Mouse (Mus musculus) kidney, embryonic 15.5 days (tissue): ENCODE results near the gene Glb1l2. TPM values are rescaled to one million over a fixed set of nuclear protein-coding genes. Genes with fewer than 3 reads are reported as not detected.

Source experiments
- ATAC-seq: fragments of 200-750 bp; cut with Nextera tagmentation; replicated peaks from 2 replicates; pipeline ENCODE4 v1.8.0; 2017; ENCODE audit warnings: moderate TSS enrichment; ENCODE audit not compliant: low FRiP score
- H3K27ac ChIP-seq: fragments of 300-500 bp; sonication (generic); 2 replicates; pipeline ENCODE4 v1.5.1; 2015; ENCODE audit warnings: mild to moderate bottlenecking, inconsistent platforms
- H3K27me3 ChIP-seq: fragments of 300-500 bp; sonication (generic); 2 replicates; pipeline ENCODE4 v1.6.1; 2015; ENCODE audit warnings: inconsistent platforms
- H3K36me3 ChIP-seq: fragments of 300-500 bp; sonication (generic); 2 replicates; pipeline ENCODE4 v1.6.1; 2015; ENCODE audit warnings: inconsistent platforms
- H3K4me1 ChIP-seq: fragments of 300-500 bp; sonication (generic); 2 replicates; pipeline ENCODE4 v1.6.1; 2015; ENCODE audit warnings: inconsistent platforms
- H3K4me2 ChIP-seq: fragments of 300-500 bp; sonication (generic); 2 replicates; pipeline ENCODE4 v1.6.1; 2015; ENCODE audit warnings: moderate library complexity, mild to moderate bottlenecking, inconsistent platforms
- H3K4me3 ChIP-seq: fragments of 300-500 bp; sonication (generic); replicated peaks from 2 replicates; pipeline ENCODE4 v1.5.1; 2015; ENCODE audit warnings: mild to moderate bottlenecking, inconsistent platforms
- H3K9ac ChIP-seq: fragments of 300-500 bp; sonication (generic); 2 replicates; pipeline ENCODE4 v1.6.1; 2015; ENCODE audit warnings: mild to moderate bottlenecking, inconsistent platforms
- H3K9me3 ChIP-seq: fragments of 300-500 bp; sonication (generic); replicated peaks from 2 replicates; pipeline ENCODE4 v1.6.1; 2016; ENCODE audit warnings: inconsistent platforms
- WGBS: fragments of 180-500 bp; shearing (Covaris S2); methylation state at CpG from one replicate; pipeline ENCODE4 v1.1.7; 2015; ENCODE audit warnings: mixed read lengths; 5-methylcytosine and 5-hydroxymethylcytosine counted together
- polyA plus RNA-seq: library from polyadenylated mRNA; unstranded; fragments of >200 nt; fragmentation: Nextera tagmentation; extraction: Ambion mirVana; gene quantifications from 2 replicates; pipeline ENCODE4 v1.2.1, GENCODE M21; 2015

The Glb1l2 gene
- polyA plus RNA-seq, 1 experiment from 2014 or later, result 33.2 TPM

DNA sequence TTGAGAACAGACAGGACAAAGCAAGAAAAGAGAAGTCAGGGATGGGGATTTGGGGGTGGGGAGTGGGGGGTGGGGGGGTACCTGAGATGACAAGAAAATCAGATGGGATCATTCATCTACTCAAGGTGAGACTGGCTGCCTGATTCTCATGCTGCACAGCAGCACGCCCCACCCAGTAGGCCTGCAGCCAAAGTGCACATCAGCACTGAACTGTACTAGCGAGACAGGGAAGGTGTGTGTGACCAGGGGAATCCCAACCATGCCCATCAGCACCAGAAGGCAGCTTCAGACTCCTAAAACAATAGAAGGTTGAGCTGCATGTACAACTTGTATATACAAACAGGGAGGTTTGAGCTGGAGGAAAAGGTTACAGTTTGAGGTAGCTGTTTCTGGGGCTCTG is 30.6 kb downstream of the Glb1l2 start:
- Histone ChIP-seq H3K9ac (no peak overlapping the region), H3K9me3 (no peaks in the 10 kb centered on the region), H3K36me3 (no peaks in the 10 kb centered on the region), H3K4me3 (no peak overlapping the region), H3K4me2 (no peak overlapping the region), H3K27ac (no peak overlapping the region), H3K27me3 (no peaks in the 10 kb centered on the region), H3K4me1 (no peaks in the 10 kb centered on the region)
- WGBS, result 78% methylated on average over 2 of the region's 2 CpGs
- ATAC-seq, result no peak

GRCm38 (mm10) chr9:26768181-26768580 is 38.1 kb downstream of the Glb1l2 start:
- no peaks in the 10 kb centered on the region for H3K9me3 ChIP-seq
- H3K4me3 ChIP-seq, result no peak overlapping the region
- ATAC-seq, result no peak
- 86% methylated on average over 3 of the region's 3 CpGs for WGBS
- no peak overlapping the region for H3K4me2 ChIP-seq
- no peaks in the 10 kb centered on the region for H3K4me1 ChIP-seq
- no peaks in the 10 kb centered on the region for H3K36me3 ChIP-seq
- no peaks in the 10 kb centered on the region for H3K27me3 ChIP-seq
- H3K27ac ChIP-seq, result no peak overlapping the region
- H3K9ac ChIP-seq, result no peak overlapping the region

DNA sequence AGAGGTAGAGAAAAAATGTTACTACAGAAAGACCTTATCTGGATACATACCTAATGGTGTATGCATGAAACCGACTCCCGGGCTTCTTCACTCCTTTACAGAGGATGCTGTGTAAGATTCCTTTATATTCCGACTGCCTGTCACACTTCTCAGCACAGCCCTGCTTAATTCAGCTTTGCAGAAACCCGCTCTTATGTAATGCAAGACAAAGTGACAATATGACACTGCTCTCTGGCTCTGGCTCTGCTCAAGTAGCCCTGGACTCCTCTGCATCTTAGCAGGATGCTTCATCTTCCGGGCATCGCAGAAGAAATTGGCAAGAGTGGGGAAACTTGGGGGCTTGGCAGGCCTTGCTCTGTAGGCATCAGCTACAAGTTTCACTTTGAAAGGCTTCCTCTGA is 43.8 kb downstream of the Glb1l2 start:
- no peak overlapping the region for H3K27ac ChIP-seq
- no peaks in the 10 kb centered on the region for H3K36me3 ChIP-seq
- H3K4me2 ChIP-seq, result no peak overlapping the region
- no peak overlapping the region for H3K9ac ChIP-seq
- no peaks in the 10 kb centered on the region for H3K27me3 ChIP-seq
- 84% methylated on average over 6 of the region's 6 CpGs for WGBS
- H3K4me3 ChIP-seq, result no peak overlapping the region
- no peaks in the 10 kb centered on the region for H3K4me1 ChIP-seq
- ATAC-seq, result no peak
- no peaks in the 10 kb centered on the region for H3K9me3 ChIP-seq

DNA sequence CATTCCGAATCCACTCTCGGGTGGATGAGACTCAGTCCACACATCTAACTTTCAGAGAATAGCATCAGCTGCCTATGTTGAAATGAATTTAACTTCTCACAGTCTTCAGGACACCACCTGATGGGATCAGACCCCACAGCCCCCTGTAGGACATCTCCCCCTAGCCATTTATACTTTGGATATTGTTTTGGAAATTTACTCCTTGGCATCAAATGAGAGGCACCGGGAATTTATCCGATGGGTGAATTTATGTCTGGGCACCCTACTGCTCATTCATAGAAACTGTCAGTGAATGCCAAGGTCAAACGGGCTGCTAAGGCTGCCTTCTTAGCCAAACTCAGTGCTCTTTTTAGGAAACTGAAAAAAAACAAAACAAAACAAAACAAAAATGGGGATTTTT is 45.7 kb downstream of the Glb1l2 start:
- Histone ChIP-seq H3K27ac (no peak overlapping the region), H3K27me3 (no peaks in the 10 kb centered on the region), H3K9me3 (no peaks in the 10 kb centered on the region), H3K9ac (no peak overlapping the region), H3K4me3 (no peak overlapping the region), H3K4me1 (no peaks in the 10 kb centered on the region), H3K36me3 (no peaks in the 10 kb centered on the region), H3K4me2 (no peak overlapping the region)
- 80% methylated on average over 5 of the region's 5 CpGs for WGBS
- ATAC-seq, result no peak

DNA sequence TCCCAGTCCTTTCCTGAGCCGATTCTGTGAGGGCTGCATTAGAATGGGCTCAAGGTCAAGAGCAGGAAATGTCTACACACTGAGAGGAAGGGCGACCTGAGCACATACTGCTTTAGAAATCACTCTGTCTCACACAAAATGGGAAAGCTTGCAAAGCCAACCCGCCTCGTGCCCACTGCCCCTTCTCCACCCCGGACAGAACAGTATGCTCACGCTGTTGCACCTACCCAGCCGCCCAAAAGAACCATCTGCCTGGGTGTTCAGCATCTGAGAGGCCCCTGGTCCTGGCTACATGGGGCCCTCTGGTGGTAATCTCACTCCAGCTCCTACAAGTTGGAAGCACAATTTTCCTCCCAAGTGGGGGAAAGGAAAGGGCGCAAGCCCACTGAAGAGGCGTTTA is 46.2 kb downstream of the Glb1l2 start:
- WGBS, result 31% methylated on average over 9 of the region's 9 CpGs
- no peak overlapping the region for H3K27ac ChIP-seq
- no peak overlapping the region for H3K4me2 ChIP-seq
- H3K4me3 ChIP-seq, result no peak overlapping the region
- H3K9ac ChIP-seq, result no peak overlapping the region
- 0 out of 2 replicates have a peak, but pooled peaks have one; percentile 56 for ATAC-seq
- H3K27me3 ChIP-seq, result no peaks in the 10 kb centered on the region
- no peaks in the 10 kb centered on the region for H3K9me3 ChIP-seq
- no peaks in the 10 kb centered on the region for H3K36me3 ChIP-seq
- no peaks in the 10 kb centered on the region for H3K4me1 ChIP-seq

DNA sequence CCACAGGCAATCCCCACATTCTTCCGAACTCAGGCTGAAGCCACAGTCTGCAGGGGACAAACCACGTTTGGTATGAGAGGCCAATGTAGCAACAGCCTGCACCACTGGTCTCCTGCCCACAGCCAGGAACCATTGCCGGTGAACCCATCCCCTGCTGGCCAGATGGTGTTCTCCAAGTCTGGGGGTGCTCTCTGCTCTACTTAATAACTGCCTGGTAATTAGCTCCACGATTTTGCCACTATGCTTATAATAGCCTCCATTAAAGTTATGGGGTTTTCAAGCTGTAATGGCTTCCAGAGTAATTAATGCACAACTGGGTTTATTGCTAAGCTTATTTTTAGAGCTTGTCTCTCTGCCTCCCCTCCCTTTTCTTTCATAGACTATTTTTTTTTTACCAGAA is 57.4 kb downstream of the Glb1l2 start:
- no peak overlapping the region for H3K9ac ChIP-seq
- no peak overlapping the region for H3K4me3 ChIP-seq
- H3K36me3 ChIP-seq, result no peaks in the 10 kb centered on the region
- no peak overlapping the region for H3K27ac ChIP-seq
- no peak overlapping the region for H3K4me2 ChIP-seq
- H3K9me3 ChIP-seq, result no peaks in the 10 kb centered on the region
- H3K27me3 ChIP-seq, result no peaks in the 10 kb centered on the region
- 75% methylated on average over 4 of the region's 4 CpGs for WGBS
- ATAC-seq, result no peak
- no peaks in the 10 kb centered on the region for H3K4me1 ChIP-seq

DNA sequence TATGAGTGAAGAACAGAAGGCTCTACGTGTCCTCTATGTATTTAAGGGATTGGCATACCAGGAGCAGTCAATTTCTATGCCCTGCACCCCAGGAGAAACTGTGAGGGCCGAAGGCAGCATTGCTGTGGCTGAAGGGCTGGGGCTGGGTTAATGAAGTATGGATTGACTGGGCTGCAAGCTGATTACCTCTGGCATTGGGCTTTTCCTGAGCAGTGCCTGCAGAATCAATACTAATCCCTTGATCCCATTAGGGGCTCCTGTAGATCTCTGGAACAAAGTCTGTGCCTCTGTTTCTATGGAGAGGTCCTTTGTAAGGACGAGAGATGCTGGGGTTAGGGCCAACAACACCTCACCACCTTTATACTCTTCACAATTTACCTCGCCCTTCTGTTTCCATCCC is 59.1 kb downstream of the Glb1l2 start:
- no peaks in the 10 kb centered on the region for H3K9me3 ChIP-seq
- H3K4me1 ChIP-seq, result no peaks in the 10 kb centered on the region
- H3K27me3 ChIP-seq, result no peaks in the 10 kb centered on the region; the same call in 1 of the 2 replicates
- H3K4me2 ChIP-seq, result no peak overlapping the region
- no peak overlapping the region for H3K9ac ChIP-seq
- H3K27ac ChIP-seq, result no peak overlapping the region
- 77% methylated on average over 4 of the region's 4 CpGs for WGBS
- no peak for ATAC-seq
- no peaks in the 10 kb centered on the region for H3K36me3 ChIP-seq
- no peak overlapping the region for H3K4me3 ChIP-seq

DNA sequence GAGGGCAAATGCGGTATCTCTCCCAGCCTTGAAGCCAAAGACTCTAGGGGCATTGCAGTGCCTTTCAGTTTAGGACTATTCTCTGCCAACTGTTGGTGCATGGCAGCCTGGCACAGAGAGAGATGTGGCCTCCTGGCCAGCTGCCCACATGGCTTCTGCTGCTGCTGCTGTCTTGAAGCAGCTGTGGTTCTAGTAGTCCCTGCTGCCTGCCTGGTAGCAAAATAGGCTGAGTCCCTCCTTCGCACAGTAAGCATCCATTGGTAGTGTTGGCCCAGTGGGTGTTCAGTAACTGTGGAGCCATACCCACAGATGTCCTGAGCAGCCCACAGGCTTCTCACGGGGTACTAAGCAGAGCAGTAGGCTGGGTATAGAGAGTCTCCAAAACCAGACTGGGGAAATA is 63.5 kb downstream of the Glb1l2 start:
- WGBS, result 91% methylated on average over 3 of the region's 3 CpGs
- Histone ChIP-seq H3K36me3 (no peaks in the 10 kb centered on the region), H3K9ac (no peak overlapping the region), H3K27ac (no peak overlapping the region), H3K4me3 (no peak overlapping the region), H3K4me2 (no peak overlapping the region), H3K4me1 (no peaks in the 10 kb centered on the region), H3K9me3 (no peaks in the 10 kb centered on the region), H3K27me3 (no peaks in the 10 kb centered on the region; the same call in 1 of the 2 replicates)
- ATAC-seq, result no peak

- no peak overlapping the region for H3K4me2 ChIP-seq
- no peak for ATAC-seq
- H3K36me3 ChIP-seq, result no peaks in the 10 kb centered on the region
- 83% methylated on average over 5 of the region's 5 CpGs for WGBS
- H3K4me3 ChIP-seq, result no peak overlapping the region
- H3K9me3 ChIP-seq, result no peaks in the 10 kb centered on the region
- peaks cover 8% of the 10 kb centered on the region for H3K4me1 ChIP-seq
- H3K9ac ChIP-seq, result no peak overlapping the region
- no peak overlapping the region for H3K27ac ChIP-seq
- H3K27me3 ChIP-seq, result peaks cover 42% of the 10 kb centered on the region
Observed at GRCm38 (mm10) chr9:26737116-26737515, 69.2 kb downstream of the Glb1l2 start.

DNA sequence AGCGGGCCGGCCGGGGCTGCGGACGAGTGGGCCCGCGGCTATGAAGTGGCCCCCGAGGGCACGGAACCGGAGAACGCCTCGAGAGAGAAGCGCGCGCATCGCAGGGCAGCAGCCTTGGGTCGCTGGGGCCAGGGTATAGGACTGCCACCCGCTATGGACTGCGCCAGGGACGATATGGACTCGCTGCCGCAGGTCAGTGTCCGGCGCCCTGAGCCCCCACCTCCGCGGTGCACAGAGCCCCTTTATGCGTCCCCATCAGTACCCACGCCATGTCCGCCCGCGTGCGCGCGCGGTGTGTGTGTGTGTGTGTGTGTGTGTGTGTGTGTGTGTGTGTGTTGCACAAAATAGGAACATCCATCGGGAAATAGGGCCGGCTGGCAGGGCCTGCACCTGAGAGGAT is 72.3 kb downstream of the Glb1l2 start:
- H3K36me3 ChIP-seq, result no peaks in the 10 kb centered on the region
- no peaks in the 10 kb centered on the region for H3K9me3 ChIP-seq
- H3K4me2 ChIP-seq, result peak overlapping the region; percentile 91
- H3K9ac ChIP-seq, result no peak overlapping the region
- H3K4me3 ChIP-seq, result peak overlapping the region; percentile 49
- under 1% methylated on average over 37 of the region's 37 CpGs for WGBS
- H3K27ac ChIP-seq, result no peak overlapping the region
- peaks cover 8% of the 10 kb centered on the region for H3K4me1 ChIP-seq
- ATAC-seq, result peak; percentile 69
- peaks cover 54% of the 10 kb centered on the region for H3K27me3 ChIP-seq

DNA sequence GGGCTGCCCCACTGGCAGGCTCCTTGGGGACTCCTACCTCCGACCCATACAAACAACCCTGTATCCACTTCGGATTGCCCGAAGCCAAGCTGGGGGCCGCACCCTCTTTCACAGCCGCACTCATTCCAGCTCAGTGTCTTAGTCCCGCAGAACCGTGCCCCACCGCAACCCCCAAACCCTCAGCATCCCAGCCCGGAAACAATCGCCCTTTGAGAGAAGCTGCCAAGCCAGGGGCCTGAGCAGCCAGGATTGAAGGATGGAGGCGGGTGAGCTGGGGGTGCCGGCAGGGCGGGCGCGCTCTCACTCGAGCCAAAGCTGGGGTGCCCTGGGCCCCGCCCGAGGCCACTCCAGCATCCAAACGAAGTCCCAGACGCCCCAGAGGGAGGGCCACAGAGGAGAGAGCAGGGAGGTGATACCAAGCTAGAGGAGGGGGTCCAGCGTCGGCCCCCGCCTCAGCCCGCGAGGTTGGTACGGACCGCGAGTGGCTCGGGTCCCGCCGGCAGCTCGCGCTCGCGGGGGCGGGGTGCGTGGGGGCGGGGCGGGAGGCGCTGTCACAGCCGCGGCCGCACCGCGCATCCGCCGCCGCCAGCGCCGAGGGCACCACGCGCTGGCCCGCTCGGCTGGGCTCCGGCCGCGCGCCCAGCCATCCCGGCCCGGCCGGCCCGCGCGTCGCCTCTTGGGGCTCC is 72.9 kb downstream of the Glb1l2 start, which contains the start of gene B3gat1:
B3gat1 (plus strand) TSS at position 523 of the 686 bp plus-strand sequence.
- Histone ChIP-seq H3K4me1 (peaks cover 8% of the 10 kb centered on the region), H3K9me3 (no peaks in the 10 kb centered on the region), H3K27me3 (peaks cover 54% of the 10 kb centered on the region), H3K9ac (no peak within 1 kb of the TSS), H3K36me3 (no peaks in the 10 kb centered on the region), H3K4me2 (peak within 1 kb of the TSS; percentile 91), H3K27ac (no peak within 1 kb of the TSS), H3K4me3 (peak within 1 kb of the TSS; percentile 49)
- WGBS, result 3% methylated on average over 52 of the region's 65 CpGs
- peak; percentile 82 for ATAC-seq

GRCm38 (mm10) chr9:26728556-26728955 is 77.7 kb downstream of the Glb1l2 start:
- Histone ChIP-seq H3K36me3 (no peaks in the 10 kb centered on the region), H3K27me3 (peaks cover 25% of the 10 kb centered on the region), H3K4me2 (no peak overlapping the region), H3K9ac (no peak overlapping the region), H3K4me3 (no peak overlapping the region), H3K4me1 (peaks cover 3% of the 10 kb centered on the region), H3K9me3 (no peaks in the 10 kb centered on the region), H3K27ac (no peak overlapping the region)
- ATAC-seq, result no peak
- 77% methylated on average over 2 of the region's 2 CpGs for WGBS

- no peak overlapping the region for H3K9ac ChIP-seq
- ATAC-seq, result no peak
- peaks cover 14% of the 10 kb centered on the region for H3K27me3 ChIP-seq
- no peak overlapping the region for H3K27ac ChIP-seq
- H3K4me2 ChIP-seq, result no peak overlapping the region
- no peaks in the 10 kb centered on the region for H3K36me3 ChIP-seq
- H3K4me3 ChIP-seq, result no peak overlapping the region
- H3K4me1 ChIP-seq, result no peaks in the 10 kb centered on the region
- no peaks in the 10 kb centered on the region for H3K9me3 ChIP-seq
- WGBS, result 63% methylated on average over 2 of the region's 2 CpGs
Observed at GRCm38 (mm10) chr9:26727445-26727844, 78.8 kb downstream of the Glb1l2 start.
